Mouse (Mus musculus) cerebellum, adult 8-10 months (tissue): ENCODE measurements at regions not wholly inside any gene's neighbourhood (a gene's known extent, or its start where the extent isn't known, plus 50 kb on each side); places are given as distances from the start of the nearest gene placed in this dataset.

Source experiments
- DNase-seq: peaks from one replicate; pipeline ENCODE4 v3.0.0; 2022

DNA sequence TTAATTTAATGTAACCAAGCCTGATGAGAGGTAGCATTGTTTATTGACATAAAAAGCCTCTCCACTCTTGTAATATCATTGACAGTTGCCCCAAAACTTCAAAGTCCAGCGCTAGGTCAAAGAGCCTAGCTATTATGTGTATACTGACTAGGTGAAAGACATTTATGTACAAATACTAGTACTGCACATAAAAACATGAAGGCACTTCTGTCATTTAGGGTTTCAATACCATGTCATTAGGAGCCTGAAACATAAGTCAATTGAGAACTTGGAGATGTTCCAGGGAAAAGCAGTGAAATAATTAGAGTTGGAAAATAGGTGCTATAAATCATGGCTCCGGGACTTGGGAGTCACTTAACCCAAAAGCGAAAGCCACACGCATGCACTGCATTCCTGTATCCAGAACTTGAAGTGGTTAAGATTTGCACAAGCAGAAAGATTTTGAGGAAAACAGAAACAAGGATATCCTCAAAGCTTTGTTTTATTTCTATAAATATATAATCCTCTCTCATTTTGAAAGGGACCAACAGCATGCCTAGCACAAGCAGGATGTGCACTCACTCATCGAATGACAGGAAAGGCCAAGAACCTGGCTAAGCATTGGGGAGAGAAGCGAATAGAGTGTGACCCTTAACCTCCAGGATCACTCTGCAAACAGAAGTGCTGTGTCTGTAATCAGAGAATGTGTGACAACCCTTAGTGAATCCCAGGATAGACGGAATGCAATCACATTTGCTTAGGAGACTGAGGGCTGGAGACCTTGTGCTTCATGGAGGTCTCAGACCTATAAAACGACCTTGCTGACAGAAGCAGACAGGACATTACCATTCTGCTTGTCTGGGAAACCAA is 176.3 kb upstream of the Crim1 start:
- no peak for DNase-seq

DNA sequence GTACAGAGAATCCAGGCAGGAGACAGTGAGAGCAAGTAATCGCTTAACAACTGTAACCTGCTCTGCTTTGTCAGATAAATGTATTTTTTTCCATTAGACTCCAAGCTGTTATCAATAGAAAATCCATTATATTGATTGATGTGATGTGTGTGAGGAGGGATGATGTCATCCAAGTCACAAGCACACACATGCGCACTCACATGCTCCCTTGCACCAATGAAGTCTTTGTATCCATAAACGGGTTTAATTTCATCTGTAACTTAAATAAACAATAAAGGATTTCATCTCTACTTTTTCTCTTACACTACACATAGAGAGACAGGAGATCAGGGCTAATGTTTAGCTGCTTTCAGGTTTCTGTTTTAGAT is 175.7 kb upstream of the Crim1 start:
- DNase-seq: no peak

DNA sequence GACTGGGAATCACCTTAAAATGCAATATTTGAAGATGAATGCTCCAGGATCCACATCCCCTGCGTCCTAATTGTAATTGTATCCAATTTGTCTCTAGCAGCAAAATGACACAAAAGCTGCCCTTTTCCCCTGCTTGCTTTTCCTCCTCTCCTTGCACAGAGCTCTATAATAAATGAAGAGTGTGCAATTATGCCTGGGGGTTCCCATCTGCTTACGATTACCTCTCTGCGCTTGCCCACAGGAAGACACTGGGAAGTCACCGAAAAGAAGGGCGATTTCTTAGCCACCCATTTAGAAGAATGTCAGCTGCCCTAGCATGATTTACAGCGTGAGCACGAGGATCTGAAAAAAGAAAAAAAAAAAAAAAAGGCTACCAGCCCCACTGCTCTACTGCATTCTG is 174.8 kb upstream of the Crim1 start:
- no peak for DNase-seq

DNA sequence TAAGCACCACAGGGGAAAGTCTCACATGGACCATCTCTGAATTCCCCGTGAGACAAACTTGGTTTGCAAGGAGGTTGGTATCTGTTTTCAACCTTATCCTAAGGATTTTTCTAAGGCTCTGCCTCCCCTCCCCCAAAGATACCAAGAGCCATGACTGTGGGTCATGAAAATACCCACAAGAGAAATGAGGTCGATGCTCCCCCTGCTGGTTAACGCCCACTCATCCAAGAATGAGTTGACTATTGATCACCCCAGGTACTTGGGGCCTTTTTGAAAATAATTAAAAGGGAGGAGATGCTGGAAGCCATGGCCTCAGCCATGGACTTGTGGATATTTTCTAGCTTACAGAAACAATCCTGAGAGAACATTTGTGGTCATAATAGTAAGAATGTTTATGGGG is 164.4 kb upstream of the Crim1 start:
- DNase-seq: no peak

DNA sequence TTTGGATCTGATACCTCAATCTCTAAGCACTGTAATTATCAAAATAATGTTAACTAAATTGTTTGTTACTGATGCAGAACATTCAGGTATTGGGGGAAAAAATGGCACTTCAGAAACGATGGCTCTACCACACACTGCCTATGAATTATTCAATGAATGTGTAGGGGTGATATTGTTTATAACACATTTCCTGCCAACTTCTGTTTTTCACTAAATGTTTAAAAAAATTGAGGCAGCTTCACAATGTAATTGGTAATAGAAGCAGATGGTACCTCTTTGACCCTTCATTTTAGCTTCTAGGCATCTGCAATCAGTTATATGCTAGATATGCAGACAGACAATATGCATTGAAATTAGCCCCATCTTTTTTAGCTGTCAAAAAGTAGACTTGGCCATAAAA is 159.7 kb upstream of the Crim1 start:
- no peak for DNase-seq

DNA sequence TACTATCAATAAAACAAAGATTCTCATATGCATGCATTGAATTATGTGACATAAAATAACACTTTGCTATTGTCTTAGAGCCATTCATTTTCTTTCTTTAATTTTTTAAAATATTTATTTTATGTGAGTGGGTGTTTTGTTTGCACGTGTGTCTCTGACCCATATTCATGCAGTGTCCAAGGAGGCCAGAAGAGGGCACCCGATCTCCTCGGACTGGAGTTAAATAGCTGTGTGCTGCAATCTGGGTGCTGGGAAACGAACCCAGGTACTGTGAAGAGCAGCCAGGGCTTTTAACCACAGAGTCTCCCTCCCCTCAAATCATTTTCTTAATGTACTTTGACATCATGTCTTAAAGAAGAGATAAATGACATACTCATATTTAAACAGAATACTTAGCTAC is 158.8 kb upstream of the Crim1 start:
- no peak for DNase-seq

DNA sequence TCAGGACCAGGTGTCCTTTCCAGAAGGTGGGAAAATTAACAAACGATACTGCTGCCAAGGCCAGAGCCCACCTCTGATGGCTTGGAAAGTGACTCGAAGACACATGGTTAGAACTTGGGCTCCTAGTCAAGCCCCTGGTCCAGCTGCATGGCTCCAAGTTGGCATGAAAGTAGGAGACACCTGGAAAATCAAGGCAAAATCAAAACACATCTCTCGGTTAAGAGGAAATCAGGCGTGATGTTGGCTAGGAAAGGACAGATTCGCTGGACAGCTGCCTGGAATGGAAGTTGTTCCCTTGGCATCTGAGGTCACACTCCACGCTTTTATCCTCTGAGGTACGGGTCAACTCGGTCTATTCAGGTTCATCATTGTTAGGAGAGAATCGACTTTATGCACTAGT is 150.3 kb upstream of the Crim1 start:
- DNase-seq: no peak

DNA sequence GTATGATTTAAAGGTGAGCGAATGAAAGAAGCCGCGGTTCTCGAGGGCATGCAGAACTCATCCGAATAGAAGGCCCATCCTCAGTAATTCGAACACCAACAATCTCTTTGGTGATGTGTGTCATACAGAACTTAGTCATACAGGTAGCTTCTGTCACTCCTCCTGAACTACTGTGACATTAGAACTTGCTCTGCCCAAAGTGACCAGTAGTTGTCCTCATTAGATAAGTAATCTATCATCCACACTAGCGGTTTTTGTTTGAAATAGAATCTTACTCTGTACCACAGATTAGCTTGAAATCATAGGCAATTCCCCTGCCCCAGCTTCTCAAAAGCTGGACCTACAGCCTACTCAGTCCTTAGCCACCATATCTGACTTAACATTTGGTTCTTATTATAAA is 149.8 kb upstream of the Crim1 start:
- DNase-seq: no peak

DNA sequence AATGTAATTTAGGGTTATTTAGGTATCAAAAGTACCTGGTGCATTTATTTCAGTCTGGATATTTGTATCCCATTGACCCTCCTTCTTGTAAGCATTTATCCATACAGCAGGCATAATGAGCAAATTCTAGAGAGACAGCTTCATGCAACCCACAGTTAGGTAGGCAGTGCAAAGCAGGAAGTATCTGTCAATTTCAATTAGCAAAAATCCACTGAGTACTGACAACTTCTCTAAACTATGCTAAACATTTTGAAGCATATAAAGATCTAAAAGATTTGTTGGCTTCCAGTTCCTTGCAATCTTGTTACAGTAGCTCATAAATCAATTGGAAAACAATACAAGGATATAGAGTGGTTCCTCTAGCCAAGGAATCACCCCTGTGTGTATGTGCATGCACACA is 124.2 kb upstream of the Crim1 start:
- DNase-seq: no peak

DNA sequence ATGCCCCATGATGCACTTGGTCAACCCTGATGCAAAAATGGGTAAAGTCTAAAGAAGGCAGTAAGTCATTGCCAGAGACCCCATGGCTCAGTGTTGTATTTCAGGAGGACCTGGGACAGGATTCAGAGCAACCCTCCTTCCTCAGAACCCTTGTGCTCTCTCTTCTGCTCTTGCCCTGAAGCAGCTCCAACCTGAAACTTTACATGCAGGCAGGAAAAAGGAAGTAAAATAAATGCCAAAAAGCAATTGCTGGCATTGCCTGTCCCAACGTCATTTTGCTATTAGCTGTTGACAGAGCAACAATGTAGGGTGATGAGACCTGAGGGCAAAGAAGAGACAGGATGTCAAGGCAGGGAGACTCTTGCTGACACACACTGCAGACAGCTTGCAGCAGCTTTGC is 121.7 kb upstream of the Crim1 start:
- DNase-seq: no peak

DNA sequence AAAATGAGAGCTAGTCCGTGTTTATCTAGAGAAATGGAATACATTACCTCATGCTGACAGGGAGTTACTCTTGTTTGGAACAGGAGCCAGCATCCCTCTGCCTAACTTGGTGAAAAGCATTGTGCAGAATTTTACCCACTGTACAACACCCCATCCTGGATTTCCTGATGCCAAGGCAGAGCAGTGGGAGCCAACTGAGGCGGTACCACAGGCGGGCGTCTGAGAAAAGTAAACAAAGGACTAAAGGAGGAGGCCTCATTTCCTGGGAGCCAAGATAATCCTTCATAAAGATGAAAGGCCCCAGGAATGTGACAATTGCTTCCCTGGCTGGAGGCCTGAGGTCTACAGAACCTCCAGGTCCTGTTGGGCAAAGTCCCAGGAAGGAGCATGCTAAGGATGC is 115.6 kb upstream of the Crim1 start:
- no peak for DNase-seq

DNA sequence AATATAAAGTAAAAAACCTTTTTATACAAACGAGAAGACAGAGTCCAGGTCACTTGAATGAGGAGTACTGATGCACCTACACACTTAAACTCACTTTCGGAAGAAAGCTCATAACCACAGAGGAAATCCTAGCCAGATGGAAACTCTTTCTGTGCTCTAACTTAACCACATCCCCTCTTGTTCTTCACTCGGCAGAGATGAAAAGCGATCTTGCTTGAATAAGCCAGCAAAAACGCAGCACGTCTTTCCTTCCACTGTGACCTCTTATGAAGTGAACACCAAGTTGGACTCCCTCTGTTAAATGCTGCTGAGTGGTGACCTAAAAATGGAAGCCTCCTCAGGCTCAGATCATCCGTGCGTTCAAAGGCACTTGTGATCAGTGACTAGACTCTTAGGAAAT is 113.1 kb upstream of the Crim1 start:
- DNase-seq: no peak

DNA sequence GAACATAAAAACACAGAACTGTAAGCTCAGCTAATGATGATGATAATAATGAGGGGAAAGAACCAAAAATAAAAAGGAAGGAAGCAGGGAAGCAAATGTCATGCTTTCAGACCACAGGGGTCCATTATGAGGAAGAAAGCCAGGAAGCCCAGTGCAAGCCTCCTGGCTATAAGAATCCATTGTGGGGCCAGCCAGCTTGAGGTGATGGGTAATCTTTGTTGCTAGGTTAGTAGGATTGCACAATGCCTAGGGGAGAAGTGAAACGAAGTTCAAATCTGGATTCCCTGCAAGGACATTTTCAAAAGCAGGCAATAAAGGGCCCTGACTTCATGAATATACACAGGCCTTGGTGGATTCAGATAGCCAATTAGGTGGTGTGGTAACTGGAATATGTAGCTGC is 102.3 kb upstream of the Crim1 start:
- no peak for DNase-seq

DNA sequence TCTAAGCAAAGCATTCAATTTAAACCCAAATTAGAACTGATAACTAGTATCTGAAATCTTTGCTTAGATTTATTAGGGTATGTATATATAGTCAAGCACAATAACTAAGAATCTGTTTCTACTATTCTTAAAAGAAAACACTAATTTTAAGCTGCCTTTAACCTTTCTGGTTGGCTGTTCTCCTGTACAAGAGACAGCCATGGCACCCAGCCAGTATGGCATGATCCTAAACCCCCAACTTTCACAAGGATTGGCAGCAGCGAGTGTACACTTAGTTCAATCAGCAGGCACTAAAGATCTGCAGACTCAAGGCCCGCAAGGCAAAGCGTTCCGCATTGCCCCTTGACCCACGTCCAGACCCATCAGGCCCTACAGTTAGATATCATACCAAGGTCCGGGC is 91.3 kb upstream of the Crim1 start:
- DNase-seq: no peak

DNA sequence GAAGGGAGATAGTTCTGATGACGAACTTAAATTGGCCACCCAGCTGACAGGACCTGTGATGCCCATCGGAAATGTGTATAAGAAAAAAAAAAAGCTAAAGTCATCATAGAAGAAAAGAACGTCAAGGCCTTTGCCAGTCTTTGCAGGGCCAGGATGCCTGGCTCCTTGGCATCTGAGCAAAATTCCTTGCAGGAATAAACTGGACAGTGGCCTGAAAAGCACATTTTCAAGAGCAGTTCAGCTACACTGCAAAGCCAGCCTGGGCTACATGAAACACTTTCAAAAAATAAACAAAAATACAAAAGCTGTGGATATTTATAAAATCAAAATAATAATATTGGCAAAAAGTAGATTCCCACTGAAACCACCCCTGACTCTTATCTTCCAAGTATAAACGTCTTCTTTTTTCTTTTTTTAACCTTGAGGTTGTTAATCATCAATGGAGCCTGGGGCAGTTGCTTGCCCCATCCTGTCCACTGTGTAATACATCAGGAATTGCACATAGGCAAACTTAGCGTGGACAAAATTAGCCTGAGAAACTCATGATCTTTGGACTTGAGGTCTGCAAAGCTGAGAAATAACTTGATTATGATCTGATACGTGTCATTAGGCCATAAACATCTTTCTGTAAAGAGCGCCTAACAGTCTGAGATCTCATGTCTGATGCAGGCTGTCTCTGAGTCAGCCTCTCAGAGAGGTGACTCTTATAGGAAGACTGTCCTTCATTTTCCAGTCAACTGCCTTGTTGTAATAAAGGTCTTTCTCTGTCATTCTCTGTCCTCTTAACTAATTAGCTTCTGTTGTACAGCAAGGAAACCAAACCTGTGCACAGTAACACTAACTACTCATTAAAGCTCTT is 90.5 kb upstream of the Crim1 start:
- DNase-seq: no peak

DNA sequence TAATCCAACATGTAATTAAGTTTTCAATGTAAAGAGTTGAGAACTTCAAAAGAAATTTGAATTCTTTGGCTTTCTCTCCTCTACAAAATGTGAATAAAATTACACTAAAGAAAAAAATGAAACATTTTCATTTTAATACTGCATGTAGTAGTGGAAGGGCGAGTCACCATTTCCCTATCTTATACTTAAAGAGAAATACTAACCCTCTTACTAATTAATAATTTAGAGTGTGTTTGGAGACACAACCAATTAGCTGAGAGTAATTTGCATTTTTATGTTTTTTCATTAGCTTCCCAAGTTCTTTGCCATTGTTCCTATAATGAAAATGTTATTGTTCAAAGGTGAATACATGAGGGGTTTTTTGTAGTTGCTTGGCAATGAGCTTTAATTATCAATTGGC is 67.9 kb upstream of the Crim1 start:
- DNase-seq: no peak

DNA sequence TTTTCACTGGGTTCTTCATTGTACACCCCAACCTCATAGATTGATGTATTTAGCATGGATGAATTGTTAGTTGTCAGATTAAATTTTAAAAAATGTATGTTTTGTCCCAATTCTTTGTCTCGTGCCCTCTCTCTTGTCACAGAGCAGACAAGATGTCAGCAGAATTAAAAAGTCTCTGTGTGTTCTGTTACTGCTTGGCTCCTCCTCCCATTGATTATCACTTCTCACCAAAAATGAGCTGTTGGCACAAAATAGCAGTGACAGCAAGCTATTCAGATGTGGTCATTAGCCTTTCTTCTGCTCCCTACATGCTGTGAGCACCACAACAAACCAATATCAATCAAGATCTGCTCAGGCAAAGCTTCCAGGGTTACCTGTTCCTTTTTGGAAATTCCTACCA is 62.1 kb upstream of the Crim1 start:
- no peak for DNase-seq

DNA sequence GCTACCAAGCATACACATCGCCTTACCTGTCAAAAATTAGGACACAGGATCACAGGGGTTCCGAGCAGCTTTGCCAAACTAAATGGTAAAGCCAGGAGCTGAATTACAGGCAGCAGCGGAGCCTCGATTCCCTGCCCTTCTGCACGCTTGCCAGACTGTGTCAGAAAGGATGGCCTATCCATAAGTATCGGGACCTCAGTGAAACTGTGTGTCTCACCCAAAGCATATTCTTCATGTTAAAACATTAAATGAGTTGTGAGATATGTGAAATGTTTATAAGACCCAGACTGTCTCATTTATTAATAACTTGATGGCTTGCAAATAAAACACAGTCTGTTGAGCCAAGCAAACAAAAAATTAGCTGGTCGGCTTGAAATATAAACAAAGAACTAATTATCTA is 59.4 kb upstream of the Crim1 start:
- DNase-seq: no peak

DNA sequence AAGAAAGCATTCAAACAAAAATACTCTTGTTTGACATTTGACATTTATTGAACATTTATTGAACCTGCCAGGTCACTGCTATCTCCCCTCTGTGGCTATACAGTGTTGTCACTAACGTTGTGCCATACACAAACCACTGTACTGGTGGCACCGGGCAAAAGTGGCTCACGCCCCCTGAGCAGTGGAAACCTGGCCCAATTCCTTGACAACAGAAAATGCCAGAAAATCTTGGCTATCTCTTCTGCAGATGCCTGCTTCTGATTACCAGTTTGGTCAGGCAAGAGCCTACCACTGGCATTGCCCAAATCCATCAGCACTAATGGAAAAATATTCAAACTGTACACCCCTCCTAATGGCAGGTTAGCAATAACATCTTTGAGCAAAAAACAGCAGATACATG is 58.9 kb upstream of the Crim1 start:
- no peak for DNase-seq

DNA sequence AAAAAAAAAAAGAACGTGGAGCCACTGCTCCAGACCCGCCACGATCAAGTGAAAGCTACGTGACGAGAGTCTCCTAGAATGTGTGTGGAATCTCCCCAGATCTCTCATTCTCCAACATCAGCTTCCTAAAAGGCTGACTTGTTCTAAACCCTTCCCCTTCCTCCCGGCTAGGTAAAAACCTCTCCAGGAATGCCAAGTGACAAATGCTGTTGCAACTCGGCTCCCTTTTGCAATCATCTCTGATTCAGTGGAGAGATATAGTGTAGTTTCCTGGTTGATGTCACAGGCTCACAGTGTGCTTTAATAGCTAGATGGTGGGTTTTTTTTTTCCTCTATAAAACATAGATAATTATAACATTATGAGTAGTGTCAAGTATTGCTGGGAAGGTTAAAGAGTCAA is 57.6 kb upstream of the Crim1 start:
- no peak for DNase-seq

DNA sequence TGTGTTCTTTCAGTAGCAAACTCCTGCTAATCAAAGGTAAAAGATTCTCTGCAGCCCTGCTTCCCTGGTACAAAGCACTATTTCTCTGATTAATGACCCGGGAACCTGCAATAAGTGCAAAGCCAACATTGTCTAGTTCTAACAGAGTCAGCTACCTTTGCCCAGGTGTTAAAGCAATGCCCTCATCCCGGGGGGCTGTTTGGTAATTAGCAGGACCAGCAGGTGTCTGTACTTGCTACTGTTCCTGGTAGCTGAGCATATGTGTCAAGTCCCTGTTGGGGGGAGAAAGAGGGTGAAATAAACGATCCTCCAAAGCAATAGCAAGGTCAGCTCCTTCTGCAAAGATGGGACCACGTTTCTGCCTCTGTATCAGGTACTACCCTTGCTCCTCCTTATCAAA is 54.7 kb upstream of the Crim1 start:
- DNase-seq: peak; percentile 9
